Mouse (Mus musculus): ENCODE results near the gene Mr1.

GRCm38 (mm10) chr1:155153906-155154305 is 7.3 kb upstream of the Mr1 start:
- TF ChIP-seq EP300 (IDR thresholded peaks at IDR 0.05; ENCODE audit: low read length) (no peak), CTCF (conservative IDR thresholded peaks at IDR 0.05 in 1 of 2, IDR thresholded peaks at IDR 0.05 in 1 of 2; ENCODE audit: low read depth in 2 of 2, low read length in 2 of 2) (no peak), USF2 (conservative IDR thresholded peaks at IDR 0.05; ENCODE audit: low read depth, low read length) (no peak), MAZ (IDR thresholded peaks at IDR 0.05; ENCODE audit: low read depth, low read length) (no peak), POLR2A (IDR thresholded peaks at IDR 0.05; ENCODE audit: low read depth, low read length) (no peak), ZC3H11A (IDR thresholded peaks at IDR 0.05; ENCODE audit: low read depth, low read length) (no peak), ELF1 (IDR thresholded peaks at IDR 0.05; ENCODE audit: low read depth, low read length) (no peak), E2F4 (IDR thresholded peaks at IDR 0.05; ENCODE audit: insufficient replicate concordance, low read depth, low read length) (no peak), NRF1 (IDR thresholded peaks at IDR 0.05; ENCODE audit: low read depth, low read length) (no peak), SMC3 (IDR thresholded peaks at IDR 0.05; ENCODE audit: low read depth, low read length) (no peak), RCOR1 (conservative IDR thresholded peaks at IDR 0.05; ENCODE audit: low read depth, low read length) (no peak)
